Mouse (Mus musculus): ENCODE results near the gene Xylt1.

Xylt1 gene

GRCm38 (mm10) chr7:117686120-117686996 is 305.6 kb downstream of the Xylt1 start:
- no peak for DNase-seq (ENCODE audit: low read depth in 1 of 2, low spot score in 2 of 2)

DNA sequence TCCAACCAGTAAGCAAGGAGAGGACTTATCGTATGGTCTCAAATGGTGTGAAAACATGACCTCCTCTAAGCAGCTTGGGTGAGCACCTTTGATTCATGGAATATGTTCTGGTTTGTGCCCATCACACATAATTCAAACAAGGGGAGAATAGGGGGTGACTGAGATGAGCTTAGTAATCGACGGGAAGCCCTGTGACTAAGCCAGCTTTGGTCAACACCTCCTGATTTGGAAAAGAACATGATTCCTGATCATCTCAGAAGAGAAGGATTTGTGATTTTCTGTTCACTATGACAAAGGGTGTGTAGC is 306.2 kb downstream of the Xylt1 start:
- DNase-seq (ENCODE audit: low read depth in 1 of 2, low spot score in 2 of 2): no peak

DNA sequence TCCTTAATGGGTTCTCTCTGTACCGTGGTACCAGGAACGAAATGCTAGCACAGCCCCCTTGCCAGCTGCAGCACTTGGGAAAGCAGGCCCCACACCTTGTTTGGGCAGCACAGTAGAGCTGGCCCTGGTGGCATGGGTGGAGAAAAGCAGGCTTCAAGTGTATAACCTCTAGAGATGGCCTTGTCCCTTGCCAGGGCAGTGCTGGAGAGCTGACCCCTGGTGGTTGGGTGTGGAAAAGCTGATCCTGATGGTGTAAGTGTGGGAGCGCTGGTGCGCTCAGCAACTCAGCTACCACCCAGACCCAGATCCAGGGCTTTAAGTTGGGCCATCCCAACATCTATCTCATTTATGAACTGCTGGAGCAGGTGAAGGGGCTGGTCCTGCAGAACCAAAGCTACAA is 314.8 kb downstream of the Xylt1 start:
- no peak for DNase-seq (ENCODE audit: low read depth in 1 of 2, low spot score in 2 of 2)

DNA sequence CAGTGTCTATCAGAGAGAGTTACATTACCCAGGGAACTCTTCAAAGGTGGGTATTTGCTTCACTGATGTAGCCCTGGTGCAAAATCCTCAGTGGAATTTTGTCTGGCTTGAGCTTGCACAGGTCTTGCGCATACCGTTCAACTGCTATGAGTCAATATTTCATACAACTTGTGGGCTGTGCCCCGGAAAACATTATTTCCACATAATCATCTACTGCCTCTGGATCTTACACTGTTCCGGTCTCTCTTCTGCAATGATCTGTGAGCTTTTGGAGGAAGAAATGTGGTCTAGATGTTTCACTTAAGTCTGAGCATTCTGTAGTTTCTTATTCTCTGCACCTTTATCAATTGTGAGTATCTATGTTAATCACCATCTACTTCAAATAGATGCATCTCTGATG is 316.9 kb downstream of the Xylt1 start:
- DNase-seq (ENCODE audit: low read depth in 1 of 2, low spot score in 2 of 2): no peak

- DNase-seq (ENCODE audit: low read depth in 1 of 2, low spot score in 2 of 2): no peak
Observed at GRCm38 (mm10) chr7:117698551-117699114, 317.9 kb downstream of the Xylt1 start.

GRCm38 (mm10) chr7:117699343-117699985 is 318.7 kb downstream of the Xylt1 start:
- no peak for DNase-seq (ENCODE audit: low read depth in 1 of 2, low spot score in 2 of 2)

DNA sequence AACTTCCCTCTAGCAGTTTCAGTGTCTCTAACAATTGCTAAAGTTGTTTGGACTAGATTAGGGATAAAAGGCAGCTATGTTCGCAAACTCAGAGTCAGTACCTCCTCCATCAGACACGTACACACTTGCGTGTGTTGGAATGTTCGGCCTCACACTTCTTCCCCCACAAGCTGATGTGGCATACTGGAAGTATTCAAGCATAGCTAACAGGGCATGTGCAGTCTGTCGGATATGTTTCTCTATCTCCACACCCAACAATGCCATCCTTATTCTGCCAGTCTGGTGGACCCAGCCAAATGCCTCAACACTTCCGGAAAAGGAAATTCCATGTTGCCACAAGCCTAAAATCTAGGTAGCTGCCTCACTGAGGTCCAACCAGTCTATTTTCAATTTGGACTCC is 319.3 kb downstream of the Xylt1 start:
- DNase-seq (ENCODE audit: low read depth in 1 of 2, low spot score in 2 of 2): no peak

- no peak for DNase-seq (ENCODE audit: low read depth in 1 of 2, low spot score in 2 of 2)
Observed at GRCm38 (mm10) chr7:117709901-117710607, 329.3 kb downstream of the Xylt1 start.

DNA sequence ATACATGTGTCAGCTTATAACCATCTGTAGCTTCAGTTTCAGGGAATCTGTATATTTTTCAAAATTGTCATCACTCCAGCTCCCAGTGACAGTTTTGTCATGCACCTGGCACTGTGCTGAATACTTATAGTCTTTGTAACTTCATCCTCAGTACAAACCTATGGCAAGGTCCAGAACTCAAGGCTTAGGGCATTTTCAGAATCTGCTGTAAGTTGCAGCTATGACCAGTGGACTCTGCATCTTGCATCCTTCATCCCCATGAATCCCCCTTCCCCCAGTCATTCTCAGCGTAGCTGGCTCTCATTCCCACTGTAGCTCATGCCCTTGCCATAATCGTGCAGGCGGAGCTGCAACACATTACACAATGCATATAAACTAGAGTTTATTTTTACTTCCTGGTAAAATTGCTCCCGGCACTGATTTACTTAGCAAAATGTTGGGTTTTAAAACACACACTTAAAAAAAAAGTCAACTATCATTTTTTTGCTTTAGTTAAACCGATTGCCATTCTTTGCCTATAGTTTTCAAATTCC is 336.2 kb downstream of the Xylt1 start:
- DNase-seq (ENCODE audit: low read depth in 1 of 2, low spot score in 2 of 2): no peak

- no peak for DNase-seq (ENCODE audit: low read depth in 1 of 2, low spot score in 2 of 2)
Observed at GRCm38 (mm10) chr7:117720426-117720825, 339.6 kb downstream of the Xylt1 start.

Data from monocyte, adult 2 months (primary cell).